Mouse (Mus musculus) liver, embryonic 14 days (tissue): ENCODE measurements around the gene Tfeb. TPM values are rescaled to one million over a fixed set of nuclear protein-coding genes. Genes with fewer than 3 reads are reported as not detected.

ENCODE experiments used
- polyA plus RNA-seq: library from polyadenylated mRNA; depleted of rRNA; stranded (reverse); fragments of >200 nt; gene quantifications from 2 replicates; pipeline ENCODE4 v1.2.3, GENCODE M21; 2012; rRNA removed

Tfeb gene
- 2.5 and 2.8 TPM in 2 replicates for polyA plus RNA-seq

DNA sequence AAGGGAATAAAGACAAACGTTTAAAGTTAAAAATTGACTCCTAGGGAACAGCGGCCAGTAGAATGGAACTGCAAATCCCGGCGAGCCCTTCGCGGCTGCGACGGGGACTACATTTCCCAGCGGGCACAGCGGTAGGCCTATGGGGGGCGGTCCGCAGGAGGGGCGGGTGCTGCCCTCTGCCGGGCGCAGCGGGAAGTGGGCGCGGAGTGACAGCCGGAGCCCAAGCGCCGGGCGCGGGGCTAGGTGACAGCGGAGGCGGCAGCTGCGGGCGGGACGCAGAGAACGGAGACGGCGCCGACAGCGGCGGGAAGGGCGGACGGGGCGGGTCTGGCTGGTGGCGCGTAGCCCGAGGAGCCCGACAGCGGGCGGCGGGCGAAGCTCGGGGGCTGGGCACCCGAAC, at the start of gene Tfeb:
TSS of gene Tfeb (plus strand) at position 175 of the 400 bp plus-strand sequence.

DNA sequence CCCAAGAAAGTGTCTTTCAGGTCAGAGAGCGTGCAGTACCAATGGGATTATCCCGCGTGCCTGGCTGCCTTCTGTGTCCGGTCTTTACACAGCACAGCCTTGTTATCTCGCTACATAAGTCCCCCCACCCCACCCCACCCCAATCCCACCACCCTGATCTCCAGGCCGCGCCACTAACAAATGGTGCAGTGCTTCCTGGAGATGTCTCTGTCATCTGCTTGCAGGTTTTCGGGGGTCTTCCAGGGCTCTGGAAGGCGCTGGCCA, 48.6 kb upstream of the Tfeb start, which contains the start of gene Tomm6:
TSS of gene Tomm6 (minus strand) at position 43 of the 264 bp plus-strand sequence.

DNA sequence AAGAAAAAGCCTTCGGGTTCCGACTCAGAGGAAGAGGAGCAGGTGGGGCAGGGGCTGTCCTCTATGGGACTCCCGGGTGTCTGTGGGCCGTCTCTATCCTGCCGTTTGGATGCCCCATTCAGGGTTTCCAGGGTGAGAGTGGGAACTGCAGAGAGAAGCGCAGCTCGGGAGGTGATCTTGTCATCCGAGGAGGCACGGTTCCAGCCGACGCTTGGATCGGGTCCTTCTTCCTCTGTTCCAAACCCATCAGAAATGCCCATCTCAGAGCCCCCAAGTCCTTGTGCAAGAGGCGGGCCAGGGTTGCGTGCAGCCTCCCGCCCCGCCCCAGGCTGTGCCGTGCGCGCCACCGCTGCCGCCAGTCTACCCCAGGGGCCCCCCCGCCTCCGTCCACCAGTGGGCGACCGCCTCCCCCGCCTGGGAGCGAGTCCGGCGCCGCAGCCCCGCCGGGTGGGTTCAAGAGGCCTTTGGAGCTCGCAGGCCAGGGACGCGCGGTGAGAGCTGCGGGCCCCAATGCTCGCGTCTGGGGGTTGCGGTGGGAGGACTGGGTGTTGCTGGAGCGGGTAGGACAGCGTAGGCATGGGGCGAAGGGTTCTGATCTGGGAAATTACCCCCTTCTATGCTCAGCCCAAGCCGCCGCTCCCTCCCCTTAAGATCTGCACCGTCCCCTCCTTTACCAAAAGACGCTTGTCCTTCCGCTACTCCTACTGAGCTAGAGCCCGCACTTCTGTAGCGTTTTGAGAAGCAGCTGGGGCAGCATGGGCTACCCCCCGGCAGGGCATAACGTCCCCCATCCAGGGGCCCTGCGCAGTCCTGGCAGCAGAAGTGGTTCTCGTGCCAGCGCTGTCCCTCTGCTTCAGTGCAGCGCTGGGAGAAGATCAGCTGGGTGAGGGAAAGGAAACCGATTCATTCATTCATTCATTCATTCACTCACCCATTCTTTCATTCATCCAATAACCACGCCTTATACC, 47.9 kb upstream of the Tfeb start, which contains the start of gene Frs3:
TSS of gene Frs3 (plus strand) at position 423 of the 968 bp plus-strand sequence.

DNA sequence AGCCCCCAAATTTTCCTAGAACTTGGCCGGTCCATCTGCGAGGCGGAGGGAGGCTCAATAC, 42.6 kb upstream of the Tfeb start, which contains the start of gene Gm21981:
TSS of gene Gm21981 (minus strand) at position 14 of the 61 bp plus-strand sequence.

GRCm38 (mm10) chr17:47694503-47695336, 42.1 kb upstream of the Tfeb start, which contains the start of gene Prickle4:
Gene Prickle4, minus strand, starts transcription at chr17:47694736.

GRCm38 (mm10) chr17:47726566-47726965, 10.3 kb upstream of the Tfeb start, which contains the start of gene Pgc:
Gene Pgc, plus strand, starts transcription at chr17:47726842.

GRCm38 (mm10) chr17:47834482-47834767, 97.6 kb downstream of the Tfeb start, which contains the start of gene Mdfi:
Gene Mdfi, minus strand, starts transcription at chr17:47834691.

Other genes starting within 250 kb of the Tfeb start
- gene Taf8, start 234.7 kb upstream of the Tfeb start, polyA plus RNA-seq: 15.4 and 16.7 TPM in 2 replicates
- gene Ccnd3, start 232.0 kb upstream of the Tfeb start, polyA plus RNA-seq: 179 and 198 TPM in 2 replicates
- gene Bysl, start 125.5 kb upstream of the Tfeb start, polyA plus RNA-seq: 10.9 and 12.9 TPM in 2 replicates
- 21.0 and 24.1 TPM in 2 replicates for gene Med20, start 125.4 kb upstream of the Tfeb start, polyA plus RNA-seq
- 0.83 and 1.2 TPM in 2 replicates for gene Gm20517, start 125.4 kb upstream of the Tfeb start, polyA plus RNA-seq
- gene Usp49, start 106.3 kb upstream of the Tfeb start, polyA plus RNA-seq: 6.2 and 7.2 TPM in 2 replicates
- 45.6 and 70.2 TPM in 2 replicates for gene Tomm6, start 48.6 kb upstream of the Tfeb start, polyA plus RNA-seq
- 2.4 and 2.6 TPM in 2 replicates for gene Frs3, start 48.0 kb upstream of the Tfeb start, polyA plus RNA-seq
- gene Gm21981, start 42.6 kb upstream of the Tfeb start, polyA plus RNA-seq: 0.25 and 0.27 TPM in 2 replicates
- gene Prickle4, start 42.3 kb upstream of the Tfeb start, polyA plus RNA-seq: 0.15 TPM in 1 of 2 replicates, not detected in the other
- gene Pgc, start 10.2 kb upstream of the Tfeb start, polyA plus RNA-seq: not detected in 2 replicates
- 4.8 and 5.1 TPM in 2 replicates for gene Mdfi, start 97.7 kb downstream of the Tfeb start, polyA plus RNA-seq
- 7.8 and 8.1 TPM in 2 replicates for gene Foxp4, start 187.6 kb downstream of the Tfeb start, polyA plus RNA-seq